Mouse (Mus musculus): ENCODE data around the gene Rnf111. TPM values are rescaled to one million over a fixed set of nuclear protein-coding genes. Genes with fewer than 3 reads are reported as not detected.

The Rnf111 gene
- total RNA-seq, 2 experiments from 2014 or later: 41.7 to 41.9 TPM

GRCm38 (mm10) chr9:70406596-70406995 lies 96.9 kb downstream of the Rnf111 start:
- DNase-seq (ENCODE audit: low spot score in 2 of 2): no peak

- peak in 1 of 2 experiments; percentile 23 for DNase-seq (ENCODE audit: low spot score in 2 of 2)
Observed at GRCm38 (mm10) chr9:70401937-70402539, 101.5 kb downstream of the Rnf111 start.

GRCm38 (mm10) chr9:70396083-70396482 lies 107.4 kb downstream of the Rnf111 start:
- DNase-seq (ENCODE audit: low spot score in 2 of 2): no peak

- peak; percentile 28 to 33 for DNase-seq (ENCODE audit: low spot score in 2 of 2)
Observed at GRCm38 (mm10) chr9:70395617-70396016, 107.9 kb downstream of the Rnf111 start.

- peak; percentile 33 to 39 for DNase-seq (ENCODE audit: low spot score in 2 of 2)
Observed at GRCm38 (mm10) chr9:70392563-70392907, 111.0 kb downstream of the Rnf111 start.

GRCm38 (mm10) chr9:70391660-70392562 lies 111.6 kb downstream of the Rnf111 start:
- DNase-seq (ENCODE audit: low spot score in 2 of 2): no peak

GRCm38 (mm10) chr9:70391042-70391441 lies 112.5 kb downstream of the Rnf111 start:
- no peak for DNase-seq (ENCODE audit: low spot score in 2 of 2)

GRCm38 (mm10) chr9:70389548-70389947 lies 114.0 kb downstream of the Rnf111 start:
- no peak for DNase-seq (ENCODE audit: low spot score in 2 of 2)

GRCm38 (mm10) chr9:70387410-70388119 lies 116.0 kb downstream of the Rnf111 start:
- DNase-seq (ENCODE audit: low spot score in 2 of 2): no peak

GRCm38 (mm10) chr9:70384958-70385728 lies 118.4 kb downstream of the Rnf111 start:
- DNase-seq (ENCODE audit: low spot score in 2 of 2): no peak

- DNase-seq (ENCODE audit: low spot score in 2 of 2): no peak
Observed at GRCm38 (mm10) chr9:70384494-70384893, 119.0 kb downstream of the Rnf111 start.

- no peak for DNase-seq (ENCODE audit: low spot score in 2 of 2)
Observed at GRCm38 (mm10) chr9:70383750-70384149, 119.8 kb downstream of the Rnf111 start.

- DNase-seq (ENCODE audit: low spot score in 2 of 2): no peak
Observed at GRCm38 (mm10) chr9:70382091-70382490, 121.4 kb downstream of the Rnf111 start.

- no peak for DNase-seq (ENCODE audit: low spot score in 2 of 2)
Observed at GRCm38 (mm10) chr9:70379502-70380467, 123.7 kb downstream of the Rnf111 start.

Small RNAs within 50 kb of the gene (microRNA-seq; reads per million reads assigned to microRNA genes)
- 0.21 to 1.2 reads per million in 2 experiments for gene Mir5626

Other genes with a start within 250 kb of the Rnf111 start
- gene Ccnb2, start 82.2 kb downstream of the Rnf111 start, total RNA-seq (2021): 1 to 10 TPM in 1 of 2 experiments, under 1 TPM in 1; 0.80 to 1.7 TPM
- gene Sltm, start 39.0 kb upstream of the Rnf111 start, total RNA-seq (2021): 10 to 100 TPM; 48.7 to 53.2 TPM
- 1 to 10 TPM; 1.3 to 1.6 TPM for gene Gm10642, start 152.5 kb upstream of the Rnf111 start, total RNA-seq (2021)
- 10 to 100 TPM; 41.6 to 41.9 TPM for gene Mindy2, start 153.4 kb upstream of the Rnf111 start, total RNA-seq (2021)
- 10 to 100 TPM; 66.6 to 67.8 TPM for gene Adam10, start 175.3 kb upstream of the Rnf111 start, total RNA-seq (2021)